Mouse (Mus musculus) intestine, embryonic 16.5 days (tissue): Measurements from ENCODE around the gene Smap2. TPM values are rescaled to one million over a fixed set of nuclear protein-coding genes. Genes with fewer than 3 reads are reported as not detected.

Source experiments
- ATAC-seq: fragments of 200-750 bp; cut with Nextera tagmentation; 2 replicates; pipeline ENCODE4 v1.8.0; 2017; ENCODE audit warnings: moderate TSS enrichment, moderate library complexity
- H3K27ac ChIP-seq: fragments of 300-500 bp; sonication (generic); 2 replicates; pipeline ENCODE4 v1.5.1; 2014; ENCODE audit warnings: mild to moderate bottlenecking, low read length
- H3K27me3 ChIP-seq: fragments of 300-500 bp; sonication (generic); replicated peaks from 2 replicates; pipeline ENCODE4 v1.6.1; 2014; ENCODE audit warnings: low read length, control low read depth, mixed read lengths; ENCODE audit not compliant: control insufficient read depth, insufficient read depth
- H3K36me3 ChIP-seq: fragments of 300-500 bp; sonication (generic); 2 replicates; pipeline ENCODE4 v1.6.1; 2014; ENCODE audit warnings: low read length, control low read depth; ENCODE audit not compliant: control insufficient read depth, insufficient read depth
- H3K4me1 ChIP-seq: fragments of 300-500 bp; sonication (generic); 2 replicates; pipeline ENCODE4 v1.6.1; 2014; ENCODE audit warnings: low read length, control low read depth, mixed read lengths; ENCODE audit not compliant: control insufficient read depth, insufficient read depth
- H3K4me2 ChIP-seq: fragments of 300-500 bp; sonication (generic); 2 replicates; pipeline ENCODE4 v1.6.1; 2014; ENCODE audit warnings: low read depth, low read length, control low read depth
- H3K4me3 ChIP-seq: fragments of 300-500 bp; sonication (generic); 2 replicates; pipeline ENCODE4 v1.5.1; 2014; ENCODE audit warnings: mild to moderate bottlenecking, low read length
- H3K9ac ChIP-seq: fragments of 300-500 bp; sonication (generic); 2 replicates; pipeline ENCODE4 v1.6.1; 2014; ENCODE audit warnings: low read depth, low read length
- H3K9me3 ChIP-seq: fragments of 300-500 bp; sonication (generic); 2 replicates; pipeline ENCODE4 v1.6.1; 2016; ENCODE audit warnings: low read length, control low read depth; ENCODE audit not compliant: control insufficient read depth
- WGBS: fragments of 180-500 bp; shearing (Covaris S2); extraction: QIAGEN DNeasy Blood & Tissue Kit; methylation state at CpG from one replicate; pipeline ENCODE4 v1.1.7; 2014; 5-methylcytosine and 5-hydroxymethylcytosine counted together
- polyA plus RNA-seq: library from polyadenylated mRNA; unstranded; fragments of >200 nt; fragmentation: Nextera tagmentation; extraction: Ambion mirVana; gene quantifications from 2 replicates; pipeline ENCODE4 v1.2.1, GENCODE M21; 2015

Gene Smap2
- polyA plus RNA-seq, 1 experiment from 2014 or later = 12.2 TPM

DNA sequence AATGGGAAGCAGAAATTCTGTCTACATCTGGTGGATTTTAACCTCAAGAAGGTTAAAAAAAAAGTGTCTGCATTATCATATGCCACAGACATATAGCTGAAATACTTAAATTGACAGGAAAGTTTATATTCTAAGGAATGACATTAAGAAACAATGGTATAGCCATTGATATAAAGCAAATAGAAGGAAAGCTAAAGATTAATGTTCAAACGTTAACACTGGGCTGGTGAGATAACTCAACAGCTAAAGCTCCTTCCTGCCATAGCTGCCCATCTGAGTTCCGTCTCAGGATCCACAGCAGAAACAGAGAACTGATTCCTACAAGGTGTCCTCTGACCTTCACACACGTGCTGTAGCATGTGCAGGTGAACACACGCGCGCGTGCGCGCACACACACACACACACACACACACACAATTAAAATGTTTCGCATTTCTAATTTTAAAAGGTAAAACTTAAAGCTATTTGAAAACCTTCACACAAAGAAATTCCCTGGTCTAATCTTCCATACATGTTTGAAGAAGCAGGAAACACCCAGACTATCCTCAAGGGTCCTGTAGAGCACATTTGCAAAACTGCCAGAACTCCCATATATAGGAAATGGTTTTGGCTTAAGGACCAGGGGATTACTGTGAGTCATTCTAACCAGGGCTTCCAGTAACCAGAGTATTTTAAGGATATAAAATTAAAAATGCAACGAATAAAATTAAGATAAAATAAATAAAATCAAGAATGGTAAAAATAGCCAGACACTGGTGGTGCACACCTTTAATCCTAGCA is 6.1 kb downstream of the Smap2 start:
- Histone ChIP-seq H3K4me3 (no peak overlapping the region), H3K9ac (no peak overlapping the region), H3K4me1 (peaks cover 15% of the 10 kb centered on the region), H3K4me2 (no peak overlapping the region), H3K36me3 (no peaks in the 10 kb centered on the region), H3K27ac (no peak overlapping the region), H3K9me3 (no peaks in the 10 kb centered on the region), H3K27me3 (no peaks in the 10 kb centered on the region)
- 74% methylated on average over 11 of the region's 11 CpGs for WGBS
- ATAC-seq = no peak

DNA sequence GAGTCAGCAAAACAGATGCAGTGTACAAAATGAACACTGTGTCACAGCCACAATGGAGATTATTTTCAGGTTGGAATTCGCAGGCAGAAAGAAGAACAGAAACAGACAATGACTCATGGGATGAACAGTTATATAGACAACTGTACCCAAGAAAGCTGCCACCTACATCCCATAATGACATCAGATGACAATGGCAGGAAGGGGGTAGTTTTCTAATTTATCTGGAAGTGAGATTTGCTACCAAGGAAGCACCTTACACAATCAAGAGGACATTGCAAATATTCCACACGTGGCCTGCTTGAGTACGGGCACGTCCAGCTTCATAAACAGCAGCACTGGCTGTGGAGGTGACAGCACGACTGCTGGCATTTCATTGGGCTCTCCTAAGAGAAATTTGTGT is 7.9 kb downstream of the Smap2 start:
- 82% methylated on average over 5 of the region's 5 CpGs for WGBS
- no peaks in the 10 kb centered on the region for H3K36me3 ChIP-seq
- H3K27ac ChIP-seq = no peak overlapping the region
- ATAC-seq = no peak
- H3K4me3 ChIP-seq = no peak overlapping the region
- H3K9me3 ChIP-seq = no peaks in the 10 kb centered on the region
- H3K4me1 ChIP-seq = peaks cover 11% of the 10 kb centered on the region
- no peak overlapping the region for H3K4me2 ChIP-seq
- H3K9ac ChIP-seq = no peak overlapping the region
- no peaks in the 10 kb centered on the region for H3K27me3 ChIP-seq

DNA sequence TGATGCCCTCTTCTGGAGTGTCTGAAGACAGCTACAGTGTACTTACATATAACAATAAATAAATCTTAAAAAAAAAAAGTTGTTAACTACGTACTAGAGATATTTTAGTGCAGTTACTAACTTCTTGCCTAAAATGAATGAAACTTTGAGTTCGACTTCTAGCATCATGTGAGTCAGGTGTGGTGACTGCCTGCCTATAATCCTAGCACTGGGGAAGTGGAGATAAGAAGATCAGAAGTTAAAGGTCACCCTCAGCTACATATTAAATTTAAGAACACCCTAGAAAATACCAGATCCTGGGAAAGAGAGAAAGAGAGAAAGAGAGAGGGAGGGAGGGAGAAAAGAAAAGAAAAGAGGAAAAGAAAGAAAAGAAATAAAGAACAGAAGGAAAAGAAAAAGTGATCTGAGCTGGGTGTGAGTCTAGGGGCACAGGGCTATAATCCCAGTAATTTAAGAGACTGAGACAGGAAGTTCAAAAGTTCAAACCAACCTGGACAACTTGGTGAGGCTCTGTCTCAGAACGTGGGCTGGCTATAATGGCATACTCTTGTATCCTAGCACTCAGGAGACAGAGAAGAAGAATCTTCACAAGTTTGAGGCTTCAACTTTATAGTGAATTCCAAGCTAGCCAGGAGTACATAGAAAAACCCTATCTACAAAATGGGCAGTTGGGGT is 8.8 kb downstream of the Smap2 start:
- no peaks in the 10 kb centered on the region for H3K9me3 ChIP-seq
- no peak overlapping the region for H3K27ac ChIP-seq
- no peaks in the 10 kb centered on the region for H3K27me3 ChIP-seq
- no peak overlapping the region for H3K4me3 ChIP-seq
- no peaks in the 10 kb centered on the region for H3K36me3 ChIP-seq
- ATAC-seq = peak; percentile 75
- 47% methylated on average over 3 of the region's 3 CpGs for WGBS
- H3K4me2 ChIP-seq = no peak overlapping the region
- H3K9ac ChIP-seq = no peak overlapping the region
- peaks cover 11% of the 10 kb centered on the region for H3K4me1 ChIP-seq

- H3K27me3 ChIP-seq = no peaks in the 10 kb centered on the region
- H3K9me3 ChIP-seq = no peaks in the 10 kb centered on the region
- H3K4me1 ChIP-seq = peaks cover 21% of the 10 kb centered on the region
- H3K4me3 ChIP-seq = no peak overlapping the region
- H3K27ac ChIP-seq = no peak overlapping the region
- H3K4me2 ChIP-seq = no peak overlapping the region
- no peaks in the 10 kb centered on the region for H3K36me3 ChIP-seq
- ATAC-seq = no peak
- no peak overlapping the region for H3K9ac ChIP-seq
Observed at GRCm38 (mm10) chr4:121007006-121007405, 10.0 kb downstream of the Smap2 start.

- Histone ChIP-seq H3K9me3 (no peaks in the 10 kb centered on the region), H3K36me3 (no peaks in the 10 kb centered on the region), H3K4me1 (peaks cover 24% of the 10 kb centered on the region), H3K4me3 (no peak overlapping the region), H3K27me3 (no peaks in the 10 kb centered on the region), H3K4me2 (no peak overlapping the region), H3K27ac (no peak overlapping the region), H3K9ac (no peak overlapping the region)
- no peak for ATAC-seq
- 55% methylated on average over 4 of the region's 4 CpGs for WGBS
Observed at GRCm38 (mm10) chr4:121004679-121005078, 12.4 kb downstream of the Smap2 start.

- Histone ChIP-seq H3K4me1 (peaks cover 21% of the 10 kb centered on the region), H3K9me3 (no peaks in the 10 kb centered on the region), H3K27me3 (no peaks in the 10 kb centered on the region), H3K4me2 (no peak overlapping the region), H3K27ac (no peak overlapping the region), H3K4me3 (no peak overlapping the region), H3K36me3 (no peaks in the 10 kb centered on the region), H3K9ac (no peak overlapping the region)
- 21% methylated on average over 3 of the region's 3 CpGs for whole genome bisulfite sequencing
- ATAC-seq = no peak
Observed at GRCm38 (mm10) chr4:121003611-121004091, 13.4 kb downstream of the Smap2 start.

DNA sequence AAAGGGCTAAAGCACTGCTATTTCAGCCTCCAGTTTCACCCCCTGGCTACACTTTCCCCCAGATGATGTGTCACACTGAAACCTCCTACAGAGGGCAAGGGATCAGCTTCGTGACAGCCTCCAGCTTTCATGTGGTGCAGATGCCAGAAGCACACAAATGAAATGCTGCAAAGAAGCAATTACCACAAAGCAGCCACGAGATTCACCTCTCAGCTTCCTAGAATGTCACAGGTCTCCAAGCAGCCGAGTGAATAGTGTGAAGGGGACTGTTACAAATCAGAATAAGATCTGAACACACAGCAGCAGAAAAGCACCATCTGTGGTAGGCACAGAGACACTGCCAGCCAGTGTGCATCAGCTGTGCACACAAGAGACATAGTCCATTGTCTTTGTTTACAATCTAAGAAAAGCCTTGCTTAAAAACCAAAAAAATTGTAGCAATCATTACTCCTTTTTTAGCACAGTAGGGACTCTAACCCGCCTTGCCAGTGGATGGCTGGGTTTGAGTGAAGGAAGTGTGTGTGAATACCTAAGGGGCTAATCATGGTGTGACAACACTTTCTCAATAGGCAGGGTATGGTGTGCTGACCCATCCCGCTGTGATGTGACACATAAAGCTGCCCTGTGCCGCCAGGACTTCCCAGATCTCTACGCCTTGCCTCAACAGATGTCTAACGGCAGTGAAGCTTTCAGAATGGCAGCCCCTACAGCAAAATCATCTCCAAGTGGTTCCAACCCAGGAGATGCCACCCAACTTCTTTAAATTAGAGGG is 14.5 kb downstream of the Smap2 start:
- Histone ChIP-seq H3K36me3 (no peaks in the 10 kb centered on the region), H3K9me3 (no peaks in the 10 kb centered on the region), H3K4me2 (no peak overlapping the region), H3K27me3 (no peaks in the 10 kb centered on the region), H3K9ac (0 out of 2 replicates have a peak overlapping the region, but pooled peaks have one; percentile 10), H3K4me3 (no peak overlapping the region), H3K27ac (no peak overlapping the region), H3K4me1 (peaks cover 18% of the 10 kb centered on the region)
- no peak for ATAC-seq
- 39% methylated on average over 8 of the region's 8 CpGs for WGBS

DNA sequence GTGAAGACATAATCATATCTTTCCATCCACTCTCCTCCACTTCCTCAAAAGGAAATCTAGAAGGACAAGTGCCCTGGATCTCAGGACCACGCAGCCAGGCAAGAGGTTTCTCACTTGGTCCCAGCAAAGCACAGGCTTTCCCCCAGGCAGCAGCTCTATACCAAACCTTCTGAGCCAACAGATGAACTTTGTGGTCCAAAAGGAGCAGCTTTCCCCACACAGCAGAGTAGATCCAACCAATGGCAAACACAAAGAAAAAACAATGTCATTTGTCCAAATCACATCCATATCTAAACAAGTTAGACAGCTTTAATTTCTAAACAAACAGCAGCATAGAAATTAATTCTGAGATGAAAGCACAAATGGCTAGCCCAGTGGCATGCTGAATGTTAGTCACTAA is 15.4 kb downstream of the Smap2 start:
- no peak for ATAC-seq
- Histone ChIP-seq H3K9ac (no peak overlapping the region), H3K9me3 (no peaks in the 10 kb centered on the region), H3K4me2 (no peak overlapping the region), H3K4me3 (no peak overlapping the region), H3K27ac (no peak overlapping the region; the same call in 1 of the 2 replicates), H3K36me3 (no peaks in the 10 kb centered on the region), H3K4me1 (peaks cover 18% of the 10 kb centered on the region), H3K27me3 (no peaks in the 10 kb centered on the region)
- 50% methylated on average over 1 of the region's 1 CpGs for WGBS

GRCm38 (mm10) chr4:121001042-121001441 is 16.0 kb downstream of the Smap2 start:
- H3K4me3 ChIP-seq = no peak overlapping the region
- ATAC-seq = no peak
- no peaks in the 10 kb centered on the region for H3K9me3 ChIP-seq
- no peak overlapping the region for H3K27ac ChIP-seq
- H3K9ac ChIP-seq = no peak overlapping the region
- no peaks in the 10 kb centered on the region for H3K27me3 ChIP-seq
- no peaks in the 10 kb centered on the region for H3K36me3 ChIP-seq
- peaks cover 18% of the 10 kb centered on the region for H3K4me1 ChIP-seq
- H3K4me2 ChIP-seq = no peak overlapping the region
- WGBS = 81% methylated on average over 2 of the region's 2 CpGs
